Mouse (Mus musculus) intestine, postnatal 0 days (tissue): ENCODE data around the gene Znrf1. TPM values are rescaled to one million over a fixed set of nuclear protein-coding genes. Genes with fewer than 3 reads are reported as not detected.

Experiments used
- ATAC-seq: fragments of 200-750 bp; cut with Nextera tagmentation; 2 replicates; pipeline ENCODE4 v1.8.0; 2017; ENCODE audit warnings: mild to moderate bottlenecking, moderate TSS enrichment, moderate library complexity
- H3K27ac ChIP-seq: fragments of 300-500 bp; sonication (generic); 2 replicates; pipeline ENCODE4 v1.5.1; 2014; ENCODE audit warnings: mild to moderate bottlenecking, low read depth, low read length, moderate library complexity
- H3K27me3 ChIP-seq: fragments of 300-500 bp; sonication (generic); replicated peaks from 2 replicates; pipeline ENCODE4 v1.6.1; 2014; ENCODE audit warnings: low read length, mixed read lengths; ENCODE audit not compliant: control insufficient read depth, insufficient read depth
- H3K36me3 ChIP-seq: fragments of 300-500 bp; sonication (generic); 2 replicates; pipeline ENCODE4 v1.6.1; 2014; ENCODE audit warnings: mild to moderate bottlenecking, moderate library complexity; ENCODE audit not compliant: control insufficient read depth, insufficient read depth
- H3K4me1 ChIP-seq: fragments of 300-500 bp; sonication (generic); replicated peaks from 2 replicates; pipeline ENCODE4 v1.6.1; 2014; ENCODE audit warnings: antibody characterized with exemption, low read length, mixed read lengths; ENCODE audit not compliant: control insufficient read depth, insufficient read depth
- H3K4me2 ChIP-seq: fragments of 300-500 bp; sonication (generic); replicated peaks from 2 replicates; pipeline ENCODE4 v1.6.1; 2014; ENCODE audit warnings: low read depth, mild to moderate bottlenecking, moderate library complexity
- H3K4me3 ChIP-seq: fragments of 300-500 bp; sonication (generic); 2 replicates; pipeline ENCODE4 v1.5.1; 2014; ENCODE audit warnings: low read depth, low read length
- H3K9ac ChIP-seq: fragments of 300-500 bp; sonication (generic); 2 replicates; pipeline ENCODE4 v1.6.1; 2014; ENCODE audit warnings: mild to moderate bottlenecking, low read depth, low read length
- H3K9me3 ChIP-seq: fragments of 300-500 bp; sonication (generic); 2 replicates; pipeline ENCODE4 v1.6.1; 2016; ENCODE audit warnings: mixed run types; ENCODE audit not compliant: control insufficient read depth
- CTCF ChIP-seq: sonication (generic); IDR thresholded peaks from 2 replicates; pipeline ENCODE4 v1.5.1; 2016; ENCODE audit warnings: low read depth, mild to moderate bottlenecking, control low read depth, antibody characterized with exemption, moderate library complexity
- WGBS: fragments of 180-500 bp; shearing (Covaris S2); extraction: QIAGEN DNeasy Blood & Tissue Kit; methylation state at CpG from one replicate; pipeline ENCODE4 v1.1.7; 2014; 5-methylcytosine and 5-hydroxymethylcytosine counted together
- polyA plus RNA-seq: library from polyadenylated mRNA; unstranded; fragments of >200 nt; fragmentation: Nextera tagmentation; extraction: Ambion mirVana; gene quantifications from 2 replicates; pipeline ENCODE4 v1.2.1, GENCODE M21; 2015

Gene Znrf1
- polyA plus RNA-seq, 1 experiment from 2014 or later: 11.7 TPM

GRCm38 (mm10) chr8:111613181-111613580 is 77.3 kb downstream of the Znrf1 start:
- no peak for TF ChIP-seq CTCF
- Histone ChIP-seq H3K9me3 (no peaks in the 10 kb centered on the region), H3K27ac (no peak overlapping the region), H3K4me3 (no peak overlapping the region), H3K36me3 (no peaks in the 10 kb centered on the region), H3K4me1 (no peaks in the 10 kb centered on the region), H3K9ac (no peak overlapping the region), H3K27me3 (no peaks in the 10 kb centered on the region), H3K4me2 (no peak overlapping the region)
- ATAC-seq: peak; percentile 63
- 50% methylated on average over 5 of the region's 5 CpGs for WGBS

- WGBS: 79% methylated on average over 6 of the region's 6 CpGs
- Histone ChIP-seq H3K9ac (no peak overlapping the region), H3K9me3 (no peaks in the 10 kb centered on the region), H3K4me2 (no peak overlapping the region), H3K36me3 (0 out of 2 replicates have a peak, but pooled peaks cover 6% of the 10 kb centered on the region), H3K4me3 (no peak overlapping the region), H3K27ac (no peak overlapping the region), H3K27me3 (no peaks in the 10 kb centered on the region), H3K4me1 (peaks cover 2% of the 10 kb centered on the region; the same call in 1 of the 2 replicates)
- ATAC-seq: no peak
- no peak for TF ChIP-seq CTCF
Observed at GRCm38 (mm10) chr8:111614786-111615701, 79.1 kb downstream of the Znrf1 start.

GRCm38 (mm10) chr8:111617812-111618211 is 81.9 kb downstream of the Znrf1 start:
- no peak overlapping the region for H3K4me3 ChIP-seq
- 0 out of 2 replicates have a peak, but pooled peaks cover 10% of the 10 kb centered on the region for H3K36me3 ChIP-seq
- H3K27ac ChIP-seq: no peak overlapping the region
- no peaks in the 10 kb centered on the region for H3K27me3 ChIP-seq
- peak; percentile 47 for ATAC-seq
- no peak overlapping the region for H3K4me2 ChIP-seq
- no peak for TF ChIP-seq CTCF
- 50% methylated on average over 6 of the region's 6 CpGs for WGBS
- H3K9me3 ChIP-seq: no peaks in the 10 kb centered on the region
- no peak overlapping the region for H3K9ac ChIP-seq
- H3K4me1 ChIP-seq: peaks cover 2% of the 10 kb centered on the region; the same call in 1 of the 2 replicates

- Histone ChIP-seq H3K36me3 (0 out of 2 replicates have a peak, but pooled peaks cover 10% of the 10 kb centered on the region), H3K9me3 (no peaks in the 10 kb centered on the region), H3K9ac (no peak overlapping the region), H3K4me3 (no peak overlapping the region), H3K4me2 (no peak overlapping the region), H3K4me1 (peaks cover 2% of the 10 kb centered on the region; the same call in 1 of the 2 replicates), H3K27me3 (no peaks in the 10 kb centered on the region), H3K27ac (no peak overlapping the region)
- ATAC-seq: no peak
- no peak for TF ChIP-seq CTCF
- whole genome bisulfite sequencing: 84% methylated on average over 4 of the region's 4 CpGs
Observed at GRCm38 (mm10) chr8:111618273-111618672, 82.4 kb downstream of the Znrf1 start.

GRCm38 (mm10) chr8:111619936-111620335 is 84.0 kb downstream of the Znrf1 start:
- no peaks in the 10 kb centered on the region for H3K9me3 ChIP-seq
- peaks cover 2% of the 10 kb centered on the region; the same call in 1 of the 2 replicates for H3K4me1 ChIP-seq
- 70% methylated on average over 1 of the region's 1 CpGs for WGBS
- no peak for TF ChIP-seq CTCF
- ATAC-seq: no peak
- no peak overlapping the region for H3K4me3 ChIP-seq
- 0 out of 2 replicates have a peak, but pooled peaks cover 10% of the 10 kb centered on the region for H3K36me3 ChIP-seq
- H3K27me3 ChIP-seq: no peaks in the 10 kb centered on the region
- H3K9ac ChIP-seq: no peak overlapping the region
- no peak overlapping the region for H3K27ac ChIP-seq
- no peak overlapping the region for H3K4me2 ChIP-seq

- H3K9me3 ChIP-seq: no peaks in the 10 kb centered on the region
- no peak overlapping the region for H3K4me2 ChIP-seq
- no peaks in the 10 kb centered on the region for H3K27me3 ChIP-seq
- H3K36me3 ChIP-seq: 0 out of 2 replicates have a peak, but pooled peaks cover 12% of the 10 kb centered on the region
- no peak overlapping the region for H3K9ac ChIP-seq
- H3K4me3 ChIP-seq: no peak overlapping the region
- peaks cover 2% of the 10 kb centered on the region; the same call in 1 of the 2 replicates for H3K4me1 ChIP-seq
- TF ChIP-seq CTCF: no peak
- H3K27ac ChIP-seq: no peak overlapping the region
- no peak for ATAC-seq
- WGBS: 83% methylated on average over 3 of the region's 3 CpGs
Observed at GRCm38 (mm10) chr8:111622104-111622503, 86.2 kb downstream of the Znrf1 start.
